Mouse (Mus musculus): Measurements from ENCODE around the gene Siva1.

Siva1 gene

DNA sequence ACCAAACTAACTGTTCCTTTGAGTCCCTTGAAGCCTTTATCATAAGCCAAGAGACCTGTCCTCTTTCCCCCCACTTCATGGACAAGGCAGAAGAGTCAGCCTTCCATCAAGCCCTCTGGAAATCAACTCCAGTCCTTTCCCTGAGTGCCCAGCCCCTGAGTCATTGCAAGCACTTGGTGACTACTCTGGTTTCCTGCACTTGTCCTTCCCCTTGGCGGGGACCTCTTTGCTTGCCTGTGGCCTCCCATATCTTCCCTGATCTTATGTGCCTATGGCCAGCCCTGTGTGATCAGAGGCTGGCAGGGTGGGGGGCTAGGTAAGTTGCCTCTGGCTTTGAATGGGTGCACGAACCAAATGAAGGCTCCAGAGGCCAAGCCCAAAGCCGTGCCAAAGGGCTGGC, 22.6 kb upstream of the Siva1 start:
- DNase-seq (ENCODE audit: low read depth, low spot score), result no peak

DNA sequence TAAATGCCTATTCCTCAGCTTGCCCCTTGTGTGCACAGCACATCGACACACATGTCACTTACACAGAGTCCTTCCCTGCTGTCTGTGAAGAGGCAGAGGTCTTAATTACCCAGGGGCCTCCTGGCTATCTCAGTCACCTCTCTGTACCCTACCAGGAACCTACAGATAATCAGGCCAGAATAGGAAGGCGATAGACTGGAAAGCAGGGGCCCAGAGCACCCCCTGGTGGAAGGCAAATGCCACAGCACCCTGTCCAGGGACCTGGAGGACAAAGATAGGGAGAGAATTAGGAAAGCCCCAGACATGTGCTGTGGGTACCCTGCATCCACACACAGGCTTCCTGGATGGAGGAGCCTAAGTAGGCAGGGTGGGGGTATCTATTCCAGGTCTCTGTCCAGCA, 20.7 kb upstream of the Siva1 start:
- DNase-seq (ENCODE audit: low read depth, low spot score), result peak; percentile 69

DNA sequence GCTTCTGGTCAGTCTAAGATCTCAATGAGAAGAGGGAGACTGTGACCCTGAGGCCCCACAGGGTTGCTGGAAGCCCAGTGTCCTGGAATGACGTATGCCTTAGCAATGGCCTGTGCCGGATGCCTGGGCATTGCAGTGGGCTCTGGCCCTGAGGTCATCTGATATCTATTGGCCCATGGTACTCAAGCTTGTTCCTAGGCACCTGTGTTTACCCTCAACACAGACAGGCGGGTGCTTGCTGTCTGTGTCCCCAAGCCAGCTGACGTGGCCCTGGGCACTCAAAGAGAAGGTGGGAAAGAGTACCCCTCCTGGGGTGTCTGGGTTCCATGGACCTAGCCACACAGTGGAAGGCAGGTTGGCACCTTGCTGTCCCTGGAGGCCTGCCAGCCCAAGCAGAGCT, 18.8 kb upstream of the Siva1 start:
- no peak for DNase-seq (ENCODE audit: low read depth, low spot score)

DNA sequence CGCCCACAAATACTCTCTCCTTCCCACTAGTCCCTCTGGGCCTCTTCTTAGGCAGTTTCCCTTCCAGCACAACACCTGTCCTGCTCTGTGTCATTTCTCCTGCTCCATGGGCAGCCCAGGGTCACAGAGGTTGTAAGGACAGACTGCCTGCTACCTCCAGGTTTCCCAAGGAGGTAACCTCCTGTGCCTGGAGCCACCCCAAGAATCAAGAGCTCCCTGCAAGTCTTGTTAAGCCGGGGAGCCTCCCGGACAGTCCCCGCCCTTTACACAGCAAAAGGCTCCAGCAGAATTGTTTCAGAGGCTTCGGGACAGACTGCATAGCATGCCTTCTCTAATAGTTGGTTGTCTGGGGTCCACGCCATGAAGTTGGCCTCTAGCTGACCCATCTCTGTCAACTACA, 18.0 kb upstream of the Siva1 start:
- DNase-seq (ENCODE audit: low read depth, low spot score), result no peak

- DNase-seq (ENCODE audit: low read depth, low spot score), result peak; percentile 46
Measured at GRCm38 (mm10) chr12:112627097-112627881, 17.2 kb upstream of the Siva1 start.

GRCm38 (mm10) chr12:112628197-112628596, 16.3 kb upstream of the Siva1 start:
- DNase-seq (ENCODE audit: low read depth, low spot score), result no peak

GRCm38 (mm10) chr12:112628928-112629721, 15.4 kb upstream of the Siva1 start:
- DNase-seq (ENCODE audit: low read depth, low spot score), result peak; percentile 48

DNA sequence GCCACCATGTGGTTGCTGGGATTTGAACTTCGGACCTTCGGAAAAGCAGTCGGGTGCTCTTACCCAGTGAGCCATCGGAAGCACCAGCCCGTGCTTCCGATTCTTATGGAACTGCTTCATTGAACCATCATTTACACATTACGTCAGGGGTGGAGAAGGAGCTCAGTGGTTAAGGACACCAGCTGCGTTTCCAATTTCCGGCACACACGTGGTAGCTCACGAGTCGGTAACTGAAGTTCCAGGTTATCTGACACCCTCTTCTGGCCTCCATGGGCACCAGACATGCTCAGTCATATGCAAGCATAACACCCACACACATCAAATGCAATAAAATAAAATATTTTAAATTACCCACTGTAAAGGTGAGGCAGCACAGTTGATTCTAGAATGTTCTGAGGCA, 14.4 kb upstream of the Siva1 start:
- DNase-seq (ENCODE audit: low read depth, low spot score), result no peak

DNA sequence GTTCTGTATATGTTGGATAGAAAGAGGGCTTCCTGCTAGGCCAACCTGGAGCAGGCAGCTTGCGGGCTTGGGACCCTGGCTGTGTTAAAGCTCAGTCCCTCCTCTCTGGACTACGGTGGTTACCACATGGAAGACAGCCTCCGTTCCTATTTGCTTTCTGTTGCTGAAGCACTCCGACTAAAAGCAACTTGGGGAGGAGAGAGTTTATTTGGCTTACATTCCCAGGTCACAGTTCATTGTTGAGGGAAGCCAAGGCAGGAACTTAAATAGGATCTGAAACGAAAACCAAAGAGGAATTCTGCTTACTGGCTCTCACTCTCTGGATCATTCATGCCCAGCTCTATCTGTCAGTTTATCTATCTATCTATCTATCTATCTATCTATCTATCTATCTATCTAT, 13.7 kb upstream of the Siva1 start:
- no peak for DNase-seq (ENCODE audit: low read depth, low spot score)

DNA sequence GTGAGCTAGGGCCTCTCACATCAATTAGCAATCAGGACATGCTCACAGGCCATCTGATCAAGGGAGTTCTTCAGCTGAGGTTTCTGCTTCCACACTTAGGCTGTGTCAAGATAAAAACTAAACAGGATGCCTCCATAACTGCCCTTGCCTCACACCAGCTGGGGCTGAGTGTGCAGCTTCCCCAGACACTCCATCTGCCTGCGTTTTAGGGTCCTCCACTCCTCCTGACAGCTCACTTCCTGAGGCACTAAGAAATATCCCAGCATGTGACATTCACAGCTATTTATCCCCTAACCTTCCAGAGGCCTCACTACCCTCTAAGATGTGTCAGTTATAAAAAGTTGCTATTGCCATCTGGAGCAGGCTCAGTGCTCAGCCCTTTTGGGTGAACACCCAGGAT, 13.0 kb upstream of the Siva1 start:
- DNase-seq (ENCODE audit: low read depth, low spot score), result no peak

DNA sequence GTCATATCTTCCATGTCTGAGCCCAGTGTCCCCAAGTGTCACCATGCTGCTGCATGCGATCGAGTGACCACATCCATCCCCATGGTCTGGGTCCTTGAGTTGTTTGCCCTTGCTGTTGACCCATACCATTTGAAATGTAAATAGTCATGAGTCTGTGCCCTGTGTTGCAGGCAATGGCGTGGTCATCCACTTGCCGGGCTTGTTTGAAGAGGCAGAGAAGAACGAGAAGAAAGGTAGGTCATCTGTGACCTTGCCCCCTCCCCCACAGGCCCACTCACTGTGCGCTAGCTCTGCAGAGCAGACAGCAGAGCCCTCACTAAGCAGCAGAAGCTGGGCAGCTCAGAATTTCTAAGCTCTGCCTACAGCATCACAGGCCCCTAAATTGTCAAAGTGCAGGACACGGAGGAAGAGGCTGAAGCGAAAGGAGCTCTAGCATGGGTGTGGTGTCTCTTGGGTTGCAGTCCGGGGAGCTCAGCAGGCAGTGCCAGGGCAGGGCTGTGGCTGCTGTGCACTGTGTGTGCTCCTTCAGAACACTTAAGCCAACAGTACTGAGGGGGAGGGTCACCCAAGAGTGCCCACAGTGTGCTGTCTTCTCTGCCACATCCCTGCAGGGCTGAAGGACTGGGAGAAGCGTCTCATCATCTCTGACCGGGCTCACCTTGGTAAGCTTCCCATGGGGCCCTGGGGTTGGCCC, 12.2 kb upstream of the Siva1 start:
- DNase-seq (ENCODE audit: low read depth, low spot score), result no peak

DNA sequence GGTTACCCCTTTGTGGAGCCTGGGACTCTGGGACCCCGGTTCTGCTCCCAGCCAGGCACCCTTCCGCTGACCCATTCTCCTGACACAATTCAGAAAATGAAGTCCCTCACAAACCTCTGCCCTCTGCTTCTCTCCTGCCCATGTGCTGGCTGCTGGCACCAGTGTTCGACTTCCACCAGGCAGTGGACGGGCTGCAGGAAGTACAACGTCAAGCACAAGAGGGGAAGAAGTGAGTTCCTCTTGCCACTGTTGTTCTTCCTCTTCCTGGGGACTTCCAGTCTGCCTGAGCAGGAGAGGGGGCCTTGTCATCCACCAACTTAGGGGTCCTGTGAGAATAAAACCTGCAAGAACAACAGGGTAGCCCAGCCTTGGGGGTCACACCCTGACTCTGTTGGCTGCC, 11.6 kb upstream of the Siva1 start:
- peak; percentile 41 for DNase-seq (ENCODE audit: low read depth, low spot score)

DNA sequence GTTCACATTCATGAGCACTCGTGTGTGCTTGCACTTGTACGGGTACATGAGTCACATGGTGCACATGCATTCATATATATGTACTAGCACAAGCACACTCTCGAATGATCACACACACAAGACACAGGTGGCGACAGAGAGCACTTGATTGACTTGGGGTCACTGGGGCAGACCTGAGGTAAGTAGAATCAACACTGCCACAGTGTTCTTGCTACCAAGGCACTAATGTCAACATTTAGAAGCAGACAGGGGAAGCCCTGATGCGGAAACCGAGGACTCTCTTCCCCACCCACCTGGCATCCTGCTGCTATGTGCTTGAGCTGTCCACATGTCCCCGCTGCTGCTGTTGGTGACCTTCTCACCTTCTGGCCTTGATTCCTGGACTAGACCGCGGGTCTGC, 10.8 kb upstream of the Siva1 start:
- peak; percentile 55 for DNase-seq (ENCODE audit: low read depth, low spot score)

DNA sequence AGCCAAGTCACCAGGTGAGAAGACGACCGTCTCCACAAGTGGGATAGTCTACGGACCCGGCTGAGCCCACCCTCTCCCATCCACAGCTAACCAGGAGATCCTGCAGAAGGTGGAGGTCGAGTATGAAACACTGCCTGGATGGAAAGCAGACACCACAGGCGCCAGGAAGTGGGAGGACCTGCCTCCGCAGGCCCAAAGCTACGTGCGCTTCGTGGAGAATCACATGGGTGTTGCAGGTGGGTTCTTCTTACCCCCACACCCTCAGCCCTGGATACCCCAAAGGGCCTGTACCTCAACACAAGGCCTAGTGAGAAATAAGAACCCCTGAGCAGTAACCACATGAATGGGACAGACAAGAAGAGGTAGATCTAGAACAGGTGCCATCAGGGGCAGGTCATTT, 5.0 kb upstream of the Siva1 start:
- DNase-seq (ENCODE audit: low read depth, low spot score), result no peak

GRCm38 (mm10) chr12:112643126-112643525, 1.4 kb upstream of the Siva1 start:
- DNase-seq (ENCODE audit: low read depth, low spot score), result no peak

DNA sequence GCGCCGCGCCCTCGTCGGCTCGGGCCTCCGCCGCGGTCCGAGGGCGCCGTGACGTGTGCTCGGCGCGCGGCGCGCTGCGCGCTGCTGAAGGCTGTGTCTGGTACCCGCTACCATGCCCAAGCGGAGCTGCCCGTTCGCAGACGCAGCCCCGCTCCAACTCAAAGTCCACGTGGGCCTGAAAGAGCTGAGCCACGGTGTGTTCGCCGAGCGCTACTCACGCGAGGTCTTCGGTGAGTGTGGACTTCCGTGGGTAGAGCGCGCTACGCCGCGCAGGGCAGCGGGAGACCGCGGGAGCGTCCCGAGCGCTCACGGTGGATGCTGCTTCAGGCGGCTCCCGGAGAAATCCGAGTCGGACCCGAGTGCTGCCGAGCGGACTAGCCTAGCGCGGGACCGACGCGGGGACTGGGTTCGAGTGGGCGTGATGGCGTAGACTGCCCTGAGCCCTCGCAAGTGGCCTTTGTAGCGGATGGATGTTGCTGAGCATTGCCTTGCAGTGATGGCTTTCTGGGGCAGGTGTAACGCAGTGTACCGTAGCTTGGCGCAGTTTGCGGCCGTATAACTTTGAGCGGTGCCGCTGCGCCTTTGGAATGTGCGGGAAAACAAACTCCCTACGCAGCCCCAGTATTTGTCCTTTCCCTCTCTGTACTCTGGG, 502 bp downstream of the Siva1 start:
- DNase-seq (ENCODE audit: low read depth, low spot score), result no peak

- DNase-seq (ENCODE audit: low read depth, low spot score), result no peak
Measured at GRCm38 (mm10) chr12:112646139-112646538, 1.7 kb downstream of the Siva1 start.

- DNase-seq (ENCODE audit: low read depth, low spot score), result no peak
Measured at GRCm38 (mm10) chr12:112648081-112648480, 3.6 kb downstream of the Siva1 start.

DNA sequence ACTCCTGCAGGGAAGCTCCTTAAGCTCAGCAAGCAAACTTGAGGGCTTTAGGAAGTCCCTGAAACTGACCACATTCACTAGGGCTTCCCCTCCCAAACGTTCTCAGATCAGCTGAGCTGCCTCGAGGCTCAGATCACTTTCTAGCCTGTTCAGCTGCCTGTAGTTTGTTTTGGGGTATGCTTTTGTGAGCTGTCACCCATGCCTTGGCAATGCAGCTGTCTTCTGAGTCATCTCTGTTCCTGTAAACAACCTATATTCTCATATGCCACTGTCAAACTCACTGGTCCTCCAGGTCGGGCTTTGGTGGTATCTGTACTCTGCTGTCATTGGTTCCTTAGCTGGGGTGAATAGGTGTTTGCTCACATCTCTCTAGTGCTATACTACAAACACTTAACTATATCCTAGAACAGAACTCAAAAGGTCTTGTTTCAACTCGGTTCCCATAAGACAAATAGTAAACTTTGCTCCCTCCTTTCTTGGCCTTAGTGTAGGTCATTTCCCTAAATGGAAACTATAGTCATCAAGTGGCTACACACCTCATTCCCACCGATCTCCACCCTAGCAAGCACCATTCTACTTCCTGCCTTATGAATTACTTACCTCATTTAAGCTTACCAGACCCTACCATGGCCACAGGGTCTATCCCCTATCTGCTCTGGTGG, 7.4 kb downstream of the Siva1 start:
- no peak for DNase-seq (ENCODE audit: low read depth, low spot score)

DNA sequence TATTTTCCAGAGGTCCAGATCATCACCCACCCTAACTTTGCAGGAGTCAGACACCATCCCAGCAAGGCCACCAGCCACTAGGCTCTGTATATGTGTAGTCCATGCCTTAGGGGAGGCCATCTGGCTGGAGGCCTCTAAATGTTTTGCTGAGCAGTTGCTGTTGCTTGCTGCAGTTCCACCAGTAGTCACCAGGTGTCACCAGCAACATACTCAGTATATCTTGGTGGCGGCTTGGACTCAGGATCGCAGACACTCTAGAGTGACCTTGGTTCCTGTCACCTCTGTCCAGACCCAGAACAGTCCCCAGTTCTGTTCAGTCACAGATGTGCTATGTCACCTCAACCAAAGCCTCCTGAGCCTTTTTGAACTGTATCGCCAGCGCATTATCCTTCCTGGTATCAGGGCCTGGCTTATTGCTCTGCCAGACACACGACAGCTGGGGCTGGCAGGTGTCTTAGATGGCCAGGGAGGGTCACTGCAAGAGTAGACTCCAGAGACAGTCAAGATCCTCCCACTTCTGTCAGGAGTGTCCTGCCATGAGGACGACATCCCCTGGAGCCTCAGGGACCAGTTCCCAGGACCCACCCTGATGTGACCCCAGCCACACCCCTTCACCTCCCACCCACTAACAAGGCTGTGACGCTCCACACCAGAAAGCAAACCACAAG, 8.8 kb downstream of the Siva1 start:
- DNase-seq (ENCODE audit: low read depth, low spot score), result peak; percentile 83

DNA sequence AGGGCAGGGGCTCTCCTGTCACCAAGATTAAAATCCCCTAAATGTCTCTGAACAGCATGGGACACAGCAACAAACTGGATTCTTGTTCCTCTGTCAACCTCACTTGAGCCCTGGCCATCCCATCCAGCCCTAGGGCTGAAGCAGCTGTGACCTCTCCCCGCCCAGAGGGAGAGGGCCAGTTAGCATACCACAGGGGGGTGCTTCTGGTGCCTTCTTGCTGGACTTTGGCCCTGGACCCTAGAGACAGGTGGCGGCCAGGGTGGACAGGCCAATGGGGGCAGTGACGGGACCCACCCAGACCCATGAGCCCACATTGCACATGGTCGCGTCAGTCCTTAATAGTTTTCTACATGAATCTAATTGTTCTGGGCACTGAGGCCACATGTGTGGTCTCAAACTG, 9.6 kb downstream of the Siva1 start:
- DNase-seq (ENCODE audit: low read depth, low spot score), result no peak

Measured in A20 (cell line).